Mouse (Mus musculus) CH12.LX (cell line): ENCODE results near the gene Gm20661. TPM values are rescaled to one million over a fixed set of nuclear protein-coding genes. Genes with fewer than 3 reads are reported as not detected.

Experiments
- DNase-seq: peaks from one replicate; pipeline ENCODE4 v3.0.0-alpha.2; 2013; ENCODE audit errors: extremely low read depth
- H3K27ac ChIP-seq: 2 replicates; pipeline ENCODE4 v1.5.1; 2012; ENCODE audit warnings: low read depth, mild to moderate bottlenecking, control low read depth, moderate library complexity; ENCODE audit not compliant: insufficient read depth
- H3K27me3 ChIP-seq: replicated peaks from 2 replicates; pipeline ENCODE3; 2012; ENCODE audit warnings: inconsistent platforms
- H3K36me3 ChIP-seq, 2 experiments: replicated peaks in 1 of 2; 2 replicates each; pipeline versions ENCODE3 to v1.6.1; 2012; ENCODE audit warnings: inconsistent platforms in 1 of 2, low read length in 1 of 2, mild to moderate bottlenecking in 1 of 2, mixed read lengths in 1 of 2, moderate library complexity in 1 of 2; ENCODE audit not compliant: control insufficient read depth in 1 of 2, insufficient read depth in 1 of 2
- H3K4me1 ChIP-seq, 2 experiments: 2 replicates each; pipeline ENCODE4 v1.6.1; 2012; ENCODE audit warnings: inconsistent platforms in 1 of 2, moderate library complexity in 1 of 2; ENCODE audit not compliant: insufficient read depth in 2 of 2, control insufficient read depth in 1 of 2
- H3K4me2 ChIP-seq: 2 replicates; pipeline ENCODE4 v1.6.1; 2012; ENCODE audit warnings: low read depth, mild to moderate bottlenecking, control low read depth; ENCODE audit not compliant: poor library complexity, insufficient read depth, severe bottlenecking
- H3K4me3 ChIP-seq, 3 experiments: fragments of 150-350 bp in 1 of 3; sonication (generic) in 1 of 3; replicated peaks in 1 of 3; 2 replicates each; pipeline versions ENCODE3 to v1.5.1; 2011 to 2012; ENCODE audit warnings: low read depth in 2 of 3, low read length in 2 of 3, mild to moderate bottlenecking in 2 of 3, moderate library complexity in 2 of 3, control low read depth in 1 of 3, improper control_type of control experiment in 1 of 3, inconsistent platforms in 1 of 3, mixed read lengths in 1 of 3; ENCODE audit not compliant: poor library complexity in 1 of 3
- H3K79me2 ChIP-seq: replicated peaks from 2 replicates; pipeline ENCODE4 v1.6.1; 2012; ENCODE audit warnings: mild to moderate bottlenecking, moderate library complexity; ENCODE audit not compliant: control insufficient read depth, poor library complexity, insufficient read depth, severe bottlenecking; ENCODE audit errors: extremely low read depth
- H3K9ac ChIP-seq: 2 replicates; pipeline ENCODE4 v1.6.1; 2012; ENCODE audit warnings: low read depth, mild to moderate bottlenecking, control low read depth, moderate library complexity; ENCODE audit not compliant: insufficient read depth
- H3K9me3 ChIP-seq: replicated peaks from 2 replicates; pipeline ENCODE3; 2012; ENCODE audit warnings: low read length, inconsistent platforms, mixed read lengths
- BHLHE40 ChIP-seq: IDR thresholded peaks from 2 replicates; pipeline ENCODE4 v1.6.1; 2011; ENCODE audit warnings: mild to moderate bottlenecking, low read depth, low read length, improper control_type of control experiment
- ELF1 ChIP-seq: IDR thresholded peaks from 2 replicates; pipeline ENCODE4 v1.6.1; 2014; ENCODE audit warnings: low read depth, mild to moderate bottlenecking, inconsistent platforms, low read length, improper control_type of control experiment
- ETS1 ChIP-seq: conservative IDR thresholded peaks from 2 replicates; pipeline ENCODE4 v1.6.1; 2012; ENCODE audit warnings: low read depth, mild to moderate bottlenecking, inconsistent platforms, low read length, improper control_type of control experiment, moderate library complexity
- GABPA ChIP-seq: IDR thresholded peaks from 2 replicates; pipeline ENCODE4 v1.6.1; 2012; ENCODE audit warnings: low read depth, low read length, improper control_type of control experiment, inconsistent platforms; ENCODE audit not compliant: insufficient replicate concordance
- JUN ChIP-seq: IDR thresholded peaks from 2 replicates; pipeline ENCODE4 v1.6.1; 2011; ENCODE audit warnings: low read depth, mild to moderate bottlenecking, low read length, improper control_type of control experiment, moderate library complexity; ENCODE audit not compliant: insufficient read depth
- MAFK ChIP-seq: IDR thresholded peaks from 2 replicates; pipeline ENCODE4 v1.6.1; 2011; ENCODE audit warnings: low read length, improper control_type of control experiment; ENCODE audit not compliant: insufficient replicate concordance
- MAX ChIP-seq: IDR thresholded peaks from 2 replicates; pipeline ENCODE4 v1.6.1; 2011; ENCODE audit warnings: low read length, improper control_type of control experiment
- MAZ ChIP-seq: IDR thresholded peaks from 2 replicates; pipeline ENCODE4 v1.6.1; 2012; ENCODE audit warnings: low read depth, mild to moderate bottlenecking, inconsistent platforms, low read length, improper control_type of control experiment, moderate library complexity
- MXI1 ChIP-seq: IDR thresholded peaks from 2 replicates; pipeline ENCODE4 v1.6.1; 2011; ENCODE audit warnings: mild to moderate bottlenecking, low read depth, low read length, improper control_type of control experiment
- MYC ChIP-seq: IDR thresholded peaks from 2 replicates; pipeline ENCODE4 v1.6.1; 2011; ENCODE audit warnings: low read depth, mild to moderate bottlenecking, improper control_type of control experiment, low read length
- NELFE ChIP-seq: IDR thresholded peaks from 2 replicates; pipeline ENCODE4 v1.6.1; 2011; ENCODE audit warnings: low read depth, low read length, improper control_type of control experiment
- PAX5 ChIP-seq: IDR thresholded peaks from 2 replicates; pipeline ENCODE4 v1.6.1; 2012; ENCODE audit warnings: low read length, inconsistent platforms, mixed read lengths
- POLR2A ChIP-seq: IDR thresholded peaks from 2 replicates; pipeline ENCODE4 v1.6.1; 2011; ENCODE audit warnings: low read depth, mild to moderate bottlenecking, improper control_type of control experiment, low read length
- RAD21 ChIP-seq: IDR thresholded peaks from 2 replicates; pipeline ENCODE4 v1.6.1; 2011; ENCODE audit warnings: low read depth, mild to moderate bottlenecking, low read length, improper control_type of control experiment, moderate library complexity
- RCOR1 ChIP-seq: conservative IDR thresholded peaks from 2 replicates; pipeline ENCODE4 v1.6.1; 2012; ENCODE audit warnings: low read depth, mild to moderate bottlenecking, inconsistent platforms, low read length, improper control_type of control experiment
- SIN3A ChIP-seq: IDR thresholded peaks from 2 replicates; pipeline ENCODE4 v1.6.1; 2012; ENCODE audit warnings: low read length, improper control_type of control experiment, inconsistent platforms
- SMC3 ChIP-seq: IDR thresholded peaks from 2 replicates; pipeline ENCODE4 v1.6.1; 2011; ENCODE audit warnings: low read depth, low read length, improper control_type of control experiment
- USF1 ChIP-seq: IDR thresholded peaks from 2 replicates; pipeline ENCODE4 v1.6.1; 2014; ENCODE audit warnings: low read depth, mild to moderate bottlenecking, inconsistent platforms, low read length, improper control_type of control experiment
- USF2 ChIP-seq: conservative IDR thresholded peaks from 2 replicates; pipeline ENCODE4 v1.6.1; 2011; ENCODE audit warnings: low read depth, low read length, improper control_type of control experiment
- ZMIZ1 ChIP-seq: IDR thresholded peaks from 2 replicates; pipeline ENCODE4 v1.6.1; 2012; ENCODE audit warnings: low read depth, mild to moderate bottlenecking, inconsistent platforms, low read length, improper control_type of control experiment
- dilution Hi-C: fragments of 300-500 bp; cut with MboI; formaldehyde crosslinking; loops from 2 replicates; pipeline ENCODE4 v1.14.3; 2020; ENCODE audit warnings: low sequenced_read_pairs; ENCODE audit not compliant: extremely low pct_unique_long_range_greater_than_20kb, extremely low pct_ligation_motif_present
- in situ Hi-C: fragments of 300-500 bp; cut with MboI; formaldehyde crosslinking; loops from 3 replicates; pipeline ENCODE4 v1.14.3; 2019; ENCODE audit warnings: low sequenced_read_pairs, low pct_ligation_motif_present, low pct_unique_long_range_greater_than_20kb, mixed read lengths
- polyA plus RNA-seq: library from polyadenylated mRNA; unstranded; fragments of >175 nt; gene quantifications from 2 replicates; pipeline ENCODE4 v1.2.1, GENCODE M21; 2012; ENCODE audit warnings: low read depth; ENCODE audit not compliant: insufficient read length
- total RNA-seq, 2 experiments: library from RNA; depleted of rRNA; stranded (reverse); fragments of 300-350 nt in 1 of 2; fragments of >200 nt in 1 of 2; gene quantifications; 2 replicates each; pipeline ENCODE4 v1.2.3; 2012 to 2014

Gm20661 gene
- total and polyA plus RNA-seq, 3 experiments: 0.29 TPM; not detected in 2

GRCm38 (mm10) chr9:107970311-107970710 is 12.5 kb upstream of the Gm20661 start:
- no peak overlapping the region for H3K27ac ChIP-seq
- TF ChIP-seq ELF1 (no peak), JUN (no peak), MAFK (no peak), USF2 (no peak), RCOR1 (no peak), ETS1 (no peak), PAX5 (no peak), MAX (no peak), MXI1 (no peak), SMC3 (no peak), NELFE (no peak), POLR2A (no peak), USF1 (no peak)
- H3K79me2 ChIP-seq: no peaks in the 10 kb centered on the region
- no peak for DNase-seq
- no peak overlapping the region for H3K4me3 ChIP-seq
- H3K4me2 ChIP-seq: no peak overlapping the region
- no peaks in the 10 kb centered on the region for H3K9me3 ChIP-seq
- H3K9ac ChIP-seq: no peak overlapping the region
- peaks cover 46 to 79% of the 10 kb centered on the region in 2 experiments for H3K36me3 ChIP-seq
- peaks cover 4 to 11% of the 10 kb centered on the region in 2 experiments for H3K4me1 ChIP-seq
- in situ Hi-C loops (no loop called here), dilution Hi-C loops (no loop called here)
- no peaks in the 10 kb centered on the region for H3K27me3 ChIP-seq

GRCm38 (mm10) chr9:107971690-107972541 is 10.9 kb upstream of the Gm20661 start:
- Histone ChIP-seq H3K79me2 (no peaks in the 10 kb centered on the region), H3K9me3 (no peaks in the 10 kb centered on the region), H3K36me3 (peaks cover 38 to 68% of the 10 kb centered on the region in 2 experiments), H3K4me3 (no peak overlapping the region), H3K27me3 (no peaks in the 10 kb centered on the region), H3K4me1 (peaks cover 8 to 20% of the 10 kb centered on the region in 2 experiments), H3K9ac (no peak overlapping the region), H3K4me2 (no peak overlapping the region), H3K27ac (no peak overlapping the region)
- no peak for DNase-seq
- in situ Hi-C loops (no loop called here), dilution Hi-C loops (no loop called here)
- no peak for TF ChIP-seq SMC3
- TF ChIP-seq MYC: no peak
- no peak for TF ChIP-seq MAX
- no peak for TF ChIP-seq SIN3A
- no peak for TF ChIP-seq ZMIZ1
- TF ChIP-seq RCOR1: no peak
- TF ChIP-seq MAZ: no peak
- TF ChIP-seq NELFE: no peak
- TF ChIP-seq RAD21: no peak
- TF ChIP-seq GABPA: no peak
- no peak for TF ChIP-seq BHLHE40
- TF ChIP-seq PAX5: no peak
